Mouse (Mus musculus) forebrain, embryonic 15.5 days (tissue): ENCODE measurements at regions not wholly inside any gene's neighbourhood (a gene's known extent, or its start where the extent isn't known, plus 50 kb on each side); places are given as distances from the start of the nearest gene placed in this dataset.

Experiments used
- ATAC-seq: fragments of 200-750 bp; cut with Nextera tagmentation; replicated peaks from 2 replicates; pipeline ENCODE4 v1.8.0; 2017; ENCODE audit warnings: mild to moderate bottlenecking, moderate TSS enrichment, moderate library complexity
- H3K27ac ChIP-seq: fragments of 300-500 bp; sonication (generic); replicated peaks from 2 replicates; pipeline ENCODE4 v1.5.1; 2015; ENCODE audit warnings: mild to moderate bottlenecking, inconsistent platforms
- H3K27me3 ChIP-seq: fragments of 300-500 bp; sonication (generic); 2 replicates; pipeline ENCODE4 v1.6.1; 2015; ENCODE audit warnings: inconsistent platforms
- H3K36me3 ChIP-seq: fragments of 300-500 bp; sonication (generic); 2 replicates; pipeline ENCODE4 v1.6.1; 2015; ENCODE audit warnings: mild to moderate bottlenecking, inconsistent platforms
- H3K4me1 ChIP-seq: fragments of 300-500 bp; sonication (generic); 2 replicates; pipeline ENCODE4 v1.6.1; 2015; ENCODE audit warnings: inconsistent platforms
- H3K4me2 ChIP-seq: fragments of 300-500 bp; sonication (generic); replicated peaks from 2 replicates; pipeline ENCODE4 v1.6.1; 2015; ENCODE audit warnings: mild to moderate bottlenecking, inconsistent platforms
- H3K4me3 ChIP-seq: fragments of 300-500 bp; sonication (generic); 2 replicates; pipeline ENCODE4 v1.5.1; 2015; ENCODE audit warnings: mild to moderate bottlenecking, inconsistent platforms
- H3K9ac ChIP-seq: fragments of 300-500 bp; sonication (generic); replicated peaks from 2 replicates; pipeline ENCODE4 v1.6.1; 2015; ENCODE audit warnings: mild to moderate bottlenecking, inconsistent platforms
- H3K9me3 ChIP-seq: fragments of 300-500 bp; sonication (generic); 2 replicates; pipeline ENCODE4 v1.6.1; 2016; ENCODE audit warnings: inconsistent platforms
- WGBS: fragments of 180-500 bp; shearing (Covaris S2); methylation state at CpG from one replicate; pipeline ENCODE4 v1.1.7; 2015; ENCODE audit warnings: mixed read lengths; 5-methylcytosine and 5-hydroxymethylcytosine counted together

DNA sequence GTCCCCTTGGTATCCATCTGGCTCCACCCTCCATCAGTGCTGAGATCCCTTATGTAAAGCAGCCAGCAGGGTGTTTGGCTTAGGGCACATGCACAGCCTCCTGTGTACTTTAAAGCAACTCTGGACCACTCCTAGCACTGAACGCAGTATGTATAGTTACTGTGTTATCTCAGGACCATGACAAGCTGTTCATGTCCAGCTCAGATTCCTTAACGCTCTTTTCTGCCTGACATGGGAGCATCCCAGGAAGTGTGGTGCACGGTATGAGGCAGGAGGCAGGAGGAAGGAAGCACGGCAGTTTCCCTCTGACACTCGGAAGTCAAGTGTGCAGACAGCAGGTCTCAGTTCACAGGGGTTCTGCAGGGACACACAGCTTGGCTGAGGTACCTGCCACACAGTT is 163.1 kb upstream of the Msx2 start:
- Histone ChIP-seq H3K9me3 (no peaks in the 10 kb centered on the region), H3K4me3 (no peak overlapping the region), H3K4me1 (peaks cover 9% of the 10 kb centered on the region), H3K27ac (no peak overlapping the region), H3K36me3 (no peaks in the 10 kb centered on the region), H3K9ac (no peak overlapping the region), H3K4me2 (no peak overlapping the region), H3K27me3 (no peaks in the 10 kb centered on the region; the same call in 1 of the 2 replicates)
- no peak for ATAC-seq
- WGBS: 81% methylated on average over 5 of the region's 5 CpGs

DNA sequence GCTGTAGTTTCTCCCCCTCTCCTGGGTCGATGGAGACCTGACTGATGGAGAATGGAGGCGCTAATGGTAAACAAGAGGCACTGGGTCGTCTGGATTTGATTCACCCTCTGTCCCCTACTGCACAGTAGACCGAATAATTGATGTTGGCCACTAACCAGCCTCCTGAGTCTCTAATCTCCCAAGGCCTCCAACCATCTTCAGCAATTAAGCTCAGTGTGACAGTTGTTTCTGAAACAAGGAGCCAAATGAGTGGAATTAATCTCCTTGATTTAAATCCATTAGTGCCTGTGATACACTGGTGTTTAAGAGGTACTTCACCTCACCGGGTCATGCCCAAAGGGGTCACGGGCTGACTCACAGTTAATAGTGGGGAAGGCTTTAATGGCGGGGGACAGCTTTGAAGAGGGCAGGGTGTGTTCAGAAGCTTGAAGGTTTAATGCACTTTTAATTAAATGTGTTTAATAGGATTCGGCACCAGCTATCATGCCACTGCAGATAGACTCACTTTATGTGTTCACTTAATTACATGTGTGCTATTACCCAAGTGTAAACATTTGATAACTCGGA is 161.8 kb upstream of the Msx2 start:
- Histone ChIP-seq H3K9ac (no peak overlapping the region), H3K4me1 (peaks cover 9% of the 10 kb centered on the region), H3K27ac (no peak overlapping the region), H3K36me3 (no peaks in the 10 kb centered on the region), H3K4me2 (no peak overlapping the region), H3K9me3 (no peaks in the 10 kb centered on the region), H3K27me3 (no peaks in the 10 kb centered on the region; the same call in 1 of the 2 replicates), H3K4me3 (no peak overlapping the region)
- ATAC-seq: peak; percentile 68
- WGBS: 17% methylated on average over 9 of the region's 9 CpGs

DNA sequence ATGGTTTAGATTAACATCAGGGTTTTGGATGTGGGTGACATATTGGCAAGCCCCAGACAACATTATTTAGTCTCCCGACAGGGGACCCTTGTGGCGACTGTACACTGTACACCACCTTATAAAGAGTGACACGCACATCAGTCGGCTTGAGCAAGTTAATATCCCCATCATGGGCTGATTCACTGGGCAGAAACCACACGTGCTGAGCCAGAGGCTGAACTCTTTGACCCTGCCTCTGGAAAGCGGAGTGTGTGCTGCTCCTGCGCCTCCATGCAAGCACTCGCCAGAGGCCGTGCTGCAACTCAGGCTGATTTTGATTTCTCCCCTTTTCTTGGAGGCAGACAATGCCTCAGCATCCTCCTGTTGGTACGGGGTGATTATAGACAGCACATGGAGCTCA is 125.2 kb upstream of the Msx2 start:
- Histone ChIP-seq H3K4me1 (no peaks in the 10 kb centered on the region), H3K4me3 (no peak overlapping the region), H3K9ac (no peak overlapping the region), H3K27ac (no peak overlapping the region), H3K27me3 (no peaks in the 10 kb centered on the region), H3K4me2 (no peak overlapping the region), H3K36me3 (no peaks in the 10 kb centered on the region), H3K9me3 (no peaks in the 10 kb centered on the region)
- 70% methylated on average over 10 of the region's 10 CpGs for WGBS
- no peak for ATAC-seq

DNA sequence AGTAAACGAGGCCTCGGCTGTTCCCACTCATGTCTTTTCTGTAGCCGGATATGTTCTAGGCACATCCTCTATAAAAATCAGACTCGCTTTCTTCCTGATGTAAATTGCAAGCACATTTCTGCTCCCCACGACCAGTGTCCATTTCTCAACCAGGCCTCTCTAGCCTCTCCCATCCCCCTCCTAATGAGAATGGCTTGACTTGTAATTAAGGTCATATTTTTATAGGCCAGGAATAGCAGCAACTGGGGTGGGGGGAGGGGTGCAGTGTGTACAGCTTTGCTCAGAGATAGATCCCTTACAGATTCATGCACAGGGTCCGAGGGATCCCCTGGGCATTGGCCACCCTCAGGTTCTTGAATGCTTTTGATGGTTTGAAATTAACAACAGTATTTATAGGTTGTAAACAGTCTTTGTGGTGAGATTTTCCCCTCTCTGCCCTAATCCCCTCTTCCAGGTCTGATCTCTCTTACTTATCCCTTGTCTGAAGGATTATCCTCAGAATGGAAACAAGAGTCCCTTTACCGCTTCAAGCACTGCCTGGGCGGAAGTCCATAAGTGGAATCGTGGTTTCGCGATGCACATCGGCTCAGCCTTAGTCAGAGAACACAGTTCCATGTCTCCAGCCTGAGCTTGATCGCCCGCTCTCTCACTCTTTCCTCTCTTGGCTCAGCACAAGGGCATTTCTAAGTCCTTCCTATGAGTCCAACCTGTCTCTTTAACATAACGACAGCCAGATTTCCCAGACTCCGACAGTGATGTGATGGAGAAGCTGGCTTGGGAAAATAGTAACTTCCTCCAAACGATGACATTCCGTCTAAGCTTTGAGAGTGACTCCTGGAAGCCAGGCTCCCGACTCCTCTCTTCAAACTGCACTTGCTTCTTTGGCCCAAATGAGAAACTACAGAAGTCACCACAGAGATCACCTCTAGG is 124.3 kb upstream of the Msx2 start:
- ATAC-seq: no peak
- no peaks in the 10 kb centered on the region for H3K9me3 ChIP-seq
- H3K9ac ChIP-seq: no peak overlapping the region
- no peaks in the 10 kb centered on the region for H3K27me3 ChIP-seq
- no peak overlapping the region for H3K4me2 ChIP-seq
- no peaks in the 10 kb centered on the region for H3K36me3 ChIP-seq
- H3K4me3 ChIP-seq: no peak overlapping the region
- no peaks in the 10 kb centered on the region for H3K4me1 ChIP-seq
- H3K27ac ChIP-seq: no peak overlapping the region
- WGBS: 54% methylated on average over 19 of the region's 19 CpGs

DNA sequence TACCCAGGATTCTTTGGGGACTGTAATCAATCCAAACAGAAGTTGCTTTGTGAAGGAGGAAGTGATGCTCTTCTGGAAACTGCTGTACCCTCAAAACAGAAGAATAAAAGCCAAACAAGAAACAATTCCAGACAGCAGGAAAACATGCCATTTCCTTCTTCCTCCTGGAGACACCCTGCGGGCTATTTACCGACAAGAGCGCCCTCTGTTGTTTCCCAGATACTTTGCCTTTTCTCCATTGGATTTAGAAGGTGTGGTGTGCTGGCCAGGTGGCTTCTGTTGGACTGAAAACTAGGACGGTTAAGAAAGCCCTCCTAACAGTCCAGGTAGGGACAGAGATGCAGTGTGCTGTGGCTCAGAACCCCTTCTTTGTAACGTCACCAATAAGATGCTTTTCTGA is 119.9 kb upstream of the Msx2 start:
- ATAC-seq: no peak
- Histone ChIP-seq H3K4me2 (no peak overlapping the region), H3K27ac (no peak overlapping the region), H3K4me3 (no peak overlapping the region), H3K9ac (no peak overlapping the region), H3K4me1 (no peaks in the 10 kb centered on the region), H3K27me3 (peaks cover 12% of the 10 kb centered on the region), H3K9me3 (no peaks in the 10 kb centered on the region), H3K36me3 (no peaks in the 10 kb centered on the region)
- 15% methylated on average over 5 of the region's 5 CpGs for WGBS

DNA sequence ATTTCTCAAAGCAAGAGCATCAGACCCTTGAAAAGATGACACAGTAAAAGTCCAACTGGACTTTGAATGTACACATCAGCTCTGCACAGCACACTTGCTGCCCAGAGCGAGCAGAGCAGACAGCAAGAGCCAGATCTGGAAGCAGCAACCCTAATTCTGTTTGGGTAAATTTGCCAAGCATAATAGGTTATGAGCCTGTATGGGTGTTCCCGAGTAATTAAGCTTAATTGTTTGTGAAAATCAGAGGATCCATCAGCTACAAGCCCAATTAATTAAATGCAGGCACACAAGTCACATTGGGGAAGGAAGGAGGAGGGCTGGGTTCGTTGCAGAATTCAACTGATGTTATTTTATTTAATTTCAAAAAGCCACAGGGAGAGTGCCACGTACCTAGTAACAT is 113.9 kb upstream of the Msx2 start:
- no peak overlapping the region for H3K27ac ChIP-seq
- ATAC-seq: no peak
- H3K4me3 ChIP-seq: no peak overlapping the region
- no peak overlapping the region for H3K9ac ChIP-seq
- H3K27me3 ChIP-seq: peaks cover 15% of the 10 kb centered on the region
- no peaks in the 10 kb centered on the region for H3K36me3 ChIP-seq
- H3K4me1 ChIP-seq: 0 out of 2 replicates have a peak, but pooled peaks cover 5% of the 10 kb centered on the region
- no peak overlapping the region for H3K4me2 ChIP-seq
- 27% methylated on average over 4 of the region's 4 CpGs for WGBS
- no peaks in the 10 kb centered on the region for H3K9me3 ChIP-seq

DNA sequence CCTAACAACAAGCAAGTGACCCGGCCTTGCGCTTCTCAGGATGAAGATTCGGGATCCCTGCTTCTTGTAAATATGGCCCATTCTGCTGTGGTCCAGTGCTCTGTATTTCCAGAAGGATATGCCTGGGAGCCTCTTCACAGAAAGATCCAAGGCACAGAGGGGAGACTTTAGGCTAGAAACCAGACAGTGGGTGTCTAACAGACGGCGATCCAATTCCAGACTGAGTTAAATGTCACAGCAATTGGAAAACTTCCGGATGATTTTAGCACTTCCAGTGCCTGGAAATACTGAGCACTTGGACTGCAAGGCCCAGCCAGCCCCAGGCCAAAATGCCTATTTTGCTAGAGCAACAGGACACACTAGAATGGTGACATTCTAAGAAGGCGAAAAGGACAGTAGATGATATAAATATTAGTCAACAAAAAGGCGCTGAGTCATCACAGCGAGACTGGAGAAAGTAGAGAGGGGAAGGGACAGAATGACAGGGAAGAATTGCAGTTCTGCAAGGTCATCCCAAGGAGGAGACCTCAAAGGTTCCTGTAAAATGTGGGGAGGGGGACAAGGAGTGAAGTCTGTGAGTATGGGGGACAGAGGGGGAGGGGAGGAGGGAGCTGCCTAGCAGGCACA is 111.7 kb upstream of the Msx2 start:
- Histone ChIP-seq H3K9me3 (0 out of 2 replicates have a peak, but pooled peaks cover 2% of the 10 kb centered on the region), H3K9ac (no peak overlapping the region), H3K27me3 (peaks cover 7% of the 10 kb centered on the region; the same call in 1 of the 2 replicates), H3K36me3 (no peaks in the 10 kb centered on the region), H3K4me3 (no peak overlapping the region), H3K27ac (no peak overlapping the region), H3K4me1 (0 out of 2 replicates have a peak, but pooled peaks cover 5% of the 10 kb centered on the region), H3K4me2 (no peak overlapping the region)
- 91% methylated on average over 9 of the region's 9 CpGs for WGBS
- ATAC-seq: no peak

DNA sequence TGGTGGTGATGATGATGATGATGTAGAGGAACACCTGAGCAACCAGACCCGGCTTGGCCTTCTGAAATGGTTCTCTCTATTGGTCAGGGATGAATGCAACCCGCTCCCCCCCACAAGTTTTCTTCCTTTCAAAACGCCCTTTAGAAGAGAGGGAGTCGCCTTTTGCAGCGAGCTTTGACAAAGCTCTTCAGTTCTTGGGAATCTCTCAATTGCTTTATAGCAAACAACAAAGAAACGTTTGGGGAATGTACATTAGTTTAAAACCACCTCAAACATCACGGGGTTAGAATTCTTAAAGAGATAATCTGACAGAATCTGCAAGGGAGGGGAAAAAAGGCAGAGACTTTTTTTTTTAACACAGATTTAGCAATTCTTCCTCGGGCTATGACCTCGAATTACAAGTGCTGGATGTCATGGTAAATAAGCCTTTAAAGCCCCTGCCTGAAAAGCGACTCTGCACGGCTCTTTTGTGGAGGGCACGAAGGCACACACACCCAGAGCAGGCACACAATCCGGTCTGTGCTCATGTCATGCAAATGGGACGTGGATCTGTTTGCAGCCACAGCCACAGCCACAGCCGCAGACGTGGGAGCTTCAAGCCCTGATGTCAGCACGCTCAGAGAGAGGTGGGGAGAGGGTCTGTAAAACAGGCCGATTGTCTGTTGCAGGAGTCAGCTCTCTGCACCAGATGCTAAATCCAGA is 81.2 kb upstream of the Msx2 start:
- Histone ChIP-seq H3K9ac (no peak overlapping the region), H3K27me3 (0 out of 2 replicates have a peak, but pooled peaks cover 4% of the 10 kb centered on the region), H3K9me3 (no peaks in the 10 kb centered on the region), H3K4me3 (no peak overlapping the region), H3K4me2 (peak overlapping the region; percentile 7; the same call in 1 of the 2 replicates), H3K36me3 (no peaks in the 10 kb centered on the region), H3K27ac (no peak overlapping the region), H3K4me1 (peaks cover 8% of the 10 kb centered on the region; the same call in 1 of the 2 replicates)
- WGBS: 3% methylated on average over 18 of the region's 18 CpGs
- ATAC-seq: no peak

DNA sequence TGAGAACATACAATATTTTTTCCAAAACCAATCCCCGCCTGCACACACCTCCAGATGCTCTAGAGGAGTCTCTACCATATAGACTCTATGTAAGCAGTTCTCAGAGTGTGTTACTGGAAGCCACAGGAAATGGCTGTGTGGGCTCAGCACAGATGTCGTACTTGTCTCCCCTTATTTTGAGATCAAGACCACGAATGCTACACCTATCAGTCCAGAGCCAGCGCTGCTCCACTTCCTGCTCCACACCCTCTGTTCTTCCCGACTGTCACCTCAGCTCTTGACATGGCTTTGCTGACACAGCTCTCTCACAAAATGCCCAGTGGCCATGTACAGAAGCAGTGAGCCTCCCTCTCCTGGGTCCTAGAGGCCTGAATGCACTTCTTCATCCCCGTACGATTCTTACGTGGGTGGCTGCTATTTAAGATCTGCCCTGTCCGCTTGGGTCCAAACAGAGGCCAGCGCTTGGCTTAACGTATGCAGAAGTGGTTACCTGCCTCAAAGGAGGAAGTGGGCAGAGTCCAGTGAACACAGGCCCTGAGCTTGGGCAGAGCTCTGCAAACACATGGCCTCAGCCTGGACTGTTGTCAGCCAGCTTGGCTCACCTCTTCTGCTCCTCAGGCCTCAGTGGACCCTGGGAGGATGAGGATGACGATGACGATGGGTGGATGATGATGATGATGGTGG is 80.5 kb upstream of the Msx2 start:
- Histone ChIP-seq H3K27me3 (0 out of 2 replicates have a peak, but pooled peaks cover 4% of the 10 kb centered on the region), H3K36me3 (no peaks in the 10 kb centered on the region), H3K27ac (no peak overlapping the region), H3K9me3 (no peaks in the 10 kb centered on the region), H3K4me1 (peaks cover 8% of the 10 kb centered on the region; the same call in 1 of the 2 replicates), H3K9ac (no peak overlapping the region), H3K4me2 (no peak overlapping the region), H3K4me3 (no peak overlapping the region)
- 77% methylated on average over 13 of the region's 13 CpGs for WGBS
- ATAC-seq: no peak

DNA sequence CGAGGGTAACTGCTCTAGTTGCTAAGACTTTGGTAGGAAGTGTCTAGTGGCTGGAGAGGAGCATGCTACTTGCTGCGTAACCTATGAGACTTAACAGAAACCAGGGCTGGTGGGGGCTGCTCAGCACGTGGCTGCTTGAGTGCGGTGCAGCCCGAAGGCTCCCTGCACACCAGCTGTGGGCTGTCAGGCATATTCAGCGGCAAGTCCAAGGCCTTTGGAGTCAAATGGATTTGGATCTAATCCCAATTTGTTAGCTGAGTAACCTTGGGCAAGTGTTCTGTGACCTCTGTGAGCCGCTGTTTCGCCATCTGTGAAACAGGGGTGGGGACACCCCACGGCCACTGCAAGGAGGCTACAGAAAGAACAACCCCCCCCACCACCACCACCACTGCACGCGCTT is 75.5 kb upstream of the Msx2 start:
- no peak overlapping the region for H3K4me2 ChIP-seq
- no peak overlapping the region for H3K4me3 ChIP-seq
- H3K4me1 ChIP-seq: no peaks in the 10 kb centered on the region
- no peak for ATAC-seq
- 79% methylated on average over 11 of the region's 11 CpGs for WGBS
- no peaks in the 10 kb centered on the region for H3K27me3 ChIP-seq
- no peak overlapping the region for H3K27ac ChIP-seq
- H3K9ac ChIP-seq: no peak overlapping the region
- H3K9me3 ChIP-seq: no peaks in the 10 kb centered on the region
- no peaks in the 10 kb centered on the region for H3K36me3 ChIP-seq

DNA sequence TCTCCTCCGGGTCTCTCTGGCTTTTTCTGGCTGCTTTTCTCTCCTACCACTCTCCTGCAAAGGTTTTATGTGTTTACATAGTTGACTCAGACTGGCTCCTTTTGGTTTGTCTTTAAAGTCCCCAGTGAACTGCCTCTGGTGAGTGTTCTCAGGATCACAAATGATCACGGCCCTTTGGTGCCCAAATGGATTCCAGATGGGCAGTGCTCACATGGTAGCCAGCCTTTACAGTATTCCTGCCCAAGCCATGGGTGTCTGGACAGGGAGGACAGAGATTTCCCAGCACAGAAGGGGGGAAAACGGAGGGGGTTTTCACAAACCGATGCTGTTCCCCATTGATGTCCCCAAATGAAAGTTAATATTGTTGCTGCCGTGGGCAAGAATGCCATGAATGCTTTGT is 70.4 kb upstream of the Msx2 start:
- no peak overlapping the region for H3K27ac ChIP-seq
- H3K4me3 ChIP-seq: no peak overlapping the region
- no peak for ATAC-seq
- no peak overlapping the region for H3K9ac ChIP-seq
- H3K27me3 ChIP-seq: no peaks in the 10 kb centered on the region
- H3K9me3 ChIP-seq: no peaks in the 10 kb centered on the region
- no peaks in the 10 kb centered on the region for H3K4me1 ChIP-seq
- H3K36me3 ChIP-seq: no peaks in the 10 kb centered on the region
- no peak overlapping the region for H3K4me2 ChIP-seq
- WGBS: 80% methylated on average over 5 of the region's 5 CpGs
